Mouse (Mus musculus): ENCODE results near the gene Magi3. TPM values are rescaled to one million over a fixed set of nuclear protein-coding genes. Genes with fewer than 3 reads are reported as not detected.

The Magi3 gene
- polyA plus RNA-seq, 1 experiment from 2014 or later = 5.2 TPM

DNA sequence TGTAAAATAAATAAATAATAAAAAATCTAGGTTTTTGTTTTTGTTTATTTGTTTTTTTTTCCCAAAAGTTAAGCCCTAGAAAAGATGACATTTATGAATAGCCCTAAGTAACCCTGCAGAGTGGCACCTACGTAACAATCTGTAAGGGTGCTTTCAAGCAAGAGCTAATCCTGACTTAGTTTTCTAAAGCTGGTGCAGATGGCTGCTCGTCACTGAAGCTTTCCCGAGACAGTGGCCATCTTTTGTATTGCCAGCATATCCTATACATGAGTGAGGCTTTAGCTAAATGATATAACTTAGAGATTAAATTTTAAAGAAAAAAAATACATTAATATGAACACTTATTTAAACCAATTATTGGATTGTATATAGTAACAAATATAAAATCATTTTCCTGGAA lies 202.2 kb downstream of the Magi3 start:
- ATAC-seq (ENCODE audit: low FRiP score, low read depth) = no peak

DNA sequence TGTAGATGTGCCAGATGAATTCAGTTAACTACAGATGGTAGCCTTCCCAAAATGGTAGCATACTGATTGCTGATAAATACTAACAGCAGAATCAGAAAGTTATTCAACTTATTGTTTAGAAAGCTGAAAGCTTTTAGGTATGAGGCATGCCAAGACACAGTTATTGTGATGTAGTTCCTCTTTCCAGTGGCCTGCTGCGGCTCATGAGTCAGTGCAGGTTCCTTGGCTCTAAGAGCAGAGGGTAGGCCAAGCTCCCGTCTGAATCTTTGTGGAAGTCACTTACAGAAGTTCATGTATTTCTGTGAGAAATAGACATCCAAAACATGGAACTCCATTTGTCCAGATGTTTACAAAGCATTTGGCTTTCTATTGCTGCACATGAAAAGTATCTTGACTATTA lies 208.2 kb downstream of the Magi3 start:
- Histone ChIP-seq H3K9me3 (no peaks in the 10 kb centered on the region), H3K27ac (replicated peaks) (no peak overlapping the region), H3K4me2 (replicated peaks) (no peak overlapping the region), H3K36me3 (peaks cover 36% of the 10 kb centered on the region), H3K9ac (replicated peaks) (no peak overlapping the region), H3K4me3 (no peak overlapping the region), H3K4me1 (no peaks in the 10 kb centered on the region), H3K27me3 (no peaks in the 10 kb centered on the region)
- WGBS = 92% methylated on average over 2 of the region's 2 CpGs
- no peak for ATAC-seq (ENCODE audit: low FRiP score, low read depth)

More for the DNA sequence above, 202.2 kb downstream of the Magi3 start:
- 56% methylated on average over 3 of the region's 3 CpGs for WGBS
- Histone ChIP-seq H3K9ac (replicated peaks) (no peak overlapping the region), H3K27ac (replicated peaks) (no peak overlapping the region), H3K4me2 (replicated peaks) (no peak overlapping the region), H3K36me3 (peaks cover 47% of the 10 kb centered on the region), H3K27me3 (no peaks in the 10 kb centered on the region), H3K9me3 (no peaks in the 10 kb centered on the region), H3K4me1 (no peaks in the 10 kb centered on the region), H3K4me3 (no peak overlapping the region)

DNA sequence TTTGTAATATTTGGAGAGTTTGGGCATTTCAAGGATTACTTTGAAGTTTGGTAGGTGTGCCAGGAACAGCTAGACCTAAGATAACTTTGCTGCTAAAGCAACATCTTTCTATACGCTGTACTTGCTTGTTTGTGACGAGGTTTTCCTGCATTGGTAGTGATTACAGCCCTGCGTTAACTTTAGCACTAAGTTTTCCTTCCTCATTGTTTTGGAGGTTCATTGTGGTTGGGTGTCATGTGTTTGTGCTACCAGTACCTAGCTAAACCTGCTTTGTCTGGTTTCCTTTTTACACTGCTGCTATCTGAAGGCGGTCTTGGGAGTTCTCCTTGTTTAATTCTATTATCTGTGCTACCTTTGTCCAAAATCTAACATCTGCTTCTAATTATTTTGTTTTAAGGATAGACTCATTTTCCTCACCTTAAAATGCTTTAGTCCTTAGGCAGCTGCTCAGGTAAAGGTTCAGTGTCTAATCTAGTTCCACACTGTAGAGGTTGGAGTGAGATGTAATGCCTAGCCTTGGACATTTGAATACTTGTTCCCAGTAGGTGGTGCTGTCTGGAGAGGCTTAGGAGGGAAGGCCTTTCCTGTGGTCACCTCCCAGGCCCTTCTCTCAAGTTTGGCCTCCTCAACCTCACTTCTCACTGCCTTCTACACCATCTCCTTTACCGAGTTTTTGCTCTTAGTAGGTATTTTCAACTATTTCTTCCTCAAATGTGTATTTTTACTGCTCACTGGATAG lies 210.1 kb downstream of the Magi3 start:
- no peaks in the 10 kb centered on the region for H3K27me3 ChIP-seq
- H3K27ac ChIP-seq (replicated peaks) = no peak overlapping the region
- WGBS = 88% methylated on average over 5 of the region's 5 CpGs
- peaks cover 39% of the 10 kb centered on the region for H3K36me3 ChIP-seq
- H3K4me1 ChIP-seq = no peaks in the 10 kb centered on the region
- H3K9me3 ChIP-seq = no peaks in the 10 kb centered on the region
- H3K9ac ChIP-seq (replicated peaks) = no peak overlapping the region
- no peak overlapping the region for H3K4me2 ChIP-seq (replicated peaks)
- H3K4me3 ChIP-seq = no peak overlapping the region
- no peak for ATAC-seq (ENCODE audit: low FRiP score, low read depth)

DNA sequence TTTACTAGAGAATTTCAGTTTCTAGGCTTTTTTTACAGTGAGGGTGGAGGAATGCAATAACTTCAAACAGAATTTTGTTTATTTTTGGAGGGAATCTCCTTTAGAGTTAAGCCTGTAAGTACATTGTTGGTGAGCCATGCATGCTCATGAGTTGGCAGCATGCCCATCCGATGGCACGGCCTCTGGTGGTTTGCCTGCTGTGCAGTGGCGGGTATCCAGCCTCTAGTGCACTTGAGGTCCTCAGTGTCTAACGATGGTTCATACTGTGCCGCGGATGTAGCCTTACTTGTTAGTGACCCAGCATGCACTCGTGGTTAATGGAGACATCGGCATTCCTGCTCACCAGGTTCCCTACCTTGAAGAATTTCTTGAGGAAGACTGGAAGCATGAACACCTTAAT lies 212.7 kb downstream of the Magi3 start:
- Histone ChIP-seq H3K4me1 (no peaks in the 10 kb centered on the region), H3K4me2 (replicated peaks) (no peak overlapping the region), H3K9me3 (no peaks in the 10 kb centered on the region), H3K36me3 (peaks cover 50% of the 10 kb centered on the region), H3K27me3 (no peaks in the 10 kb centered on the region), H3K9ac (replicated peaks) (no peak overlapping the region), H3K27ac (replicated peaks) (no peak overlapping the region), H3K4me3 (no peak overlapping the region)
- no peak for ATAC-seq (ENCODE audit: low FRiP score, low read depth)
- WGBS = 81% methylated on average over 8 of the region's 8 CpGs

DNA sequence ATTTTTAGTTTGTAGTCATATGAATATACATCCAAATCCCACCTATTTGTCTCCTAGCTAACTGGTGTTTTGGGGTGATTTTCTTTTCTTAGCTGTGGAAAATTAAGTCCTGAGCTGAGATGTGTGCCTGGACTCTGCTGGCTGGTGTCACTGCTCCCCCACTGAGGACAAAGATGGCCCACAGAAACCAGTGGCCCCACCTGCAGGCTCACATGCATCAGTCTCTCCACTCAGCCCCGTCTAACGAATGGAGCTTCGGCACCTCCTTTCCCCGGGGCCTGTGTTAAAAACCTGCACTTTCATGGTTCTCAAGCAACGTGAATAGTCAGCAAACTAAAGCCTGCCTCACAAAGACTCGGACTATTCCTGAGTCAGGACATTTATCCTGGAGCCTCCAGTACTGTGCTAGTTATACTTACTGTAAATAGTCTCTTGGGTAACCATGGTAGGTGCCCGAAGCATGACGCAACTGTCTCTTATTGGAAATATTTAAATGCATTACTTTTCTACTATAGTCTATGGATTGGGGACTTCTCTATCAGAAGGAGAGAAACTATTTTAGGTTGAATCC lies 213.2 kb downstream of the Magi3 start:
- no peak for ATAC-seq (ENCODE audit: low FRiP score, low read depth)
- H3K27me3 ChIP-seq = no peaks in the 10 kb centered on the region
- H3K4me3 ChIP-seq = no peak overlapping the region
- H3K27ac ChIP-seq (replicated peaks) = no peak overlapping the region
- H3K9me3 ChIP-seq = no peaks in the 10 kb centered on the region
- no peaks in the 10 kb centered on the region for H3K4me1 ChIP-seq
- WGBS = 86% methylated on average over 8 of the region's 8 CpGs
- H3K36me3 ChIP-seq = peaks cover 53% of the 10 kb centered on the region
- H3K4me2 ChIP-seq (replicated peaks) = no peak overlapping the region
- H3K9ac ChIP-seq (replicated peaks) = no peak overlapping the region

DNA sequence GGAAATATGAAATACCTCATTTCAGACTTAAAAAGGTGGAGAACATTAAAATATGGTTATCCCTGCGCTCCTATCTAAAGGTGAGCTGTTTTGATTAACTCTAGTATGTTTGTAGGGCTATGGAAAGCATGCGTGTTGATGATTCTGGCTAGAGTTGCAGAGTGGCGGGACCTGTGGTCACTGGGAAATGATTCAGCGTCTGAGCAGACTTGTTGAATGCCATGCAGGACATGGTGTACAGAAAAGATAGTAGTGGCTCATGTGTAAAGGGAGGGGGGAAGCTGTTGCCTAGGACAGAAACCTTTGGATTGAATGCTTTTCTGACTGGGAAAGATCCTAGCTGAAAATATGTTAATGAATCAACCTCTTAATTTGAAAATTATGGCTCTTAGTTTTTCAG lies 221.4 kb downstream of the Magi3 start:
- H3K36me3 ChIP-seq = peaks cover 54% of the 10 kb centered on the region
- no peak overlapping the region for H3K4me3 ChIP-seq
- H3K9me3 ChIP-seq = no peaks in the 10 kb centered on the region
- no peak for ATAC-seq (ENCODE audit: low FRiP score, low read depth)
- 92% methylated on average over 4 of the region's 4 CpGs for WGBS
- no peaks in the 10 kb centered on the region for H3K27me3 ChIP-seq
- no peak overlapping the region for H3K9ac ChIP-seq (replicated peaks)
- H3K4me2 ChIP-seq (replicated peaks) = no peak overlapping the region
- H3K4me1 ChIP-seq = no peaks in the 10 kb centered on the region
- H3K27ac ChIP-seq (replicated peaks) = no peak overlapping the region

DNA sequence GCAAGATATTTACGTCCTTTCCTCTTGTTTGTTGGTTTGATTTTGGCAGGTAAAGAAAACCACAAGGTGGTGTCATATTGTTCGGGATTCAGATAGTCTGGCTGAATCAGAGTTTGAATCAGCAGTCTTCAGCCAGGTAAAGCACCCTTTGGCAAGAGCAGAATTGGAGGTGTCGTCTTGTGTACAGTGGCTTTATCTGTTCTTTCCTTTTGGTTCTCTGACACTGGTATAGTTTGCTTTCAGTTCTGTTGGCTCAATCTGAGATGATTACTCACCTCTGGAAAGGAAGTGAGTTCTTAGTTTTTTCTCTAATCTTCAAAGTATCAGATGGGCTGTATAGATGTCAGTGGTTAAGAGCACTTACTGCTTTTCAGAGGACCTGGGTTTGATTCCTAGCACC lies 228.9 kb downstream of the Magi3 start:
- no peak overlapping the region for H3K9ac ChIP-seq (replicated peaks)
- no peak overlapping the region for H3K27ac ChIP-seq (replicated peaks)
- H3K36me3 ChIP-seq = peaks cover 70% of the 10 kb centered on the region
- no peak overlapping the region for H3K4me3 ChIP-seq
- 92% methylated on average over 3 of the region's 3 CpGs for WGBS
- no peaks in the 10 kb centered on the region for H3K27me3 ChIP-seq
- H3K4me2 ChIP-seq (replicated peaks) = no peak overlapping the region
- H3K9me3 ChIP-seq = no peaks in the 10 kb centered on the region
- no peak for ATAC-seq (ENCODE audit: low FRiP score, low read depth)
- H3K4me1 ChIP-seq = no peaks in the 10 kb centered on the region

DNA sequence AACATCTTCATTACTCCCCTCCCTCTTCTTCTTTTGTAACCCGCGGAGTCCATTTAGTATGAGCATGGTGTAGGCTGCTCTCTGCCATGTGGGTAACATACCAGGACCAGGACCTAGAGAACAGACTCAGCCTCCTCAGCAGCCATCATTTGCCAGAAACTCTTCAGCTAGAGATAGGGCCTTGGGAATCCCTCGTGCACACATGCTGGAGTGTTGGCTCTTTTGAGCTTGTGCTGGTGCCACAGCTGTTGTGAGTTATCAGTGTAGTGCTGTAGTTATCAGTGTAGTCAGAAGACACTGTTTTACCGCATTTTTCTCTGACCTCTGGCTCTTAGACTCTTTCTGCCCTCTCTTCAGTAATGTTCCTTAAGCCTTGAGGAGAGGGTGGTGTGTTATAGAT lies 230.8 kb downstream of the Magi3 start:
- H3K9me3 ChIP-seq = no peaks in the 10 kb centered on the region
- 89% methylated on average over 4 of the region's 4 CpGs for WGBS
- H3K9ac ChIP-seq (replicated peaks) = no peak overlapping the region
- no peaks in the 10 kb centered on the region for H3K4me1 ChIP-seq
- no peaks in the 10 kb centered on the region for H3K27me3 ChIP-seq
- H3K4me2 ChIP-seq (replicated peaks) = no peak overlapping the region
- H3K36me3 ChIP-seq = peaks cover 69% of the 10 kb centered on the region
- no peak overlapping the region for H3K4me3 ChIP-seq
- no peak overlapping the region for H3K27ac ChIP-seq (replicated peaks)
- ATAC-seq (ENCODE audit: low FRiP score, low read depth) = no peak

DNA sequence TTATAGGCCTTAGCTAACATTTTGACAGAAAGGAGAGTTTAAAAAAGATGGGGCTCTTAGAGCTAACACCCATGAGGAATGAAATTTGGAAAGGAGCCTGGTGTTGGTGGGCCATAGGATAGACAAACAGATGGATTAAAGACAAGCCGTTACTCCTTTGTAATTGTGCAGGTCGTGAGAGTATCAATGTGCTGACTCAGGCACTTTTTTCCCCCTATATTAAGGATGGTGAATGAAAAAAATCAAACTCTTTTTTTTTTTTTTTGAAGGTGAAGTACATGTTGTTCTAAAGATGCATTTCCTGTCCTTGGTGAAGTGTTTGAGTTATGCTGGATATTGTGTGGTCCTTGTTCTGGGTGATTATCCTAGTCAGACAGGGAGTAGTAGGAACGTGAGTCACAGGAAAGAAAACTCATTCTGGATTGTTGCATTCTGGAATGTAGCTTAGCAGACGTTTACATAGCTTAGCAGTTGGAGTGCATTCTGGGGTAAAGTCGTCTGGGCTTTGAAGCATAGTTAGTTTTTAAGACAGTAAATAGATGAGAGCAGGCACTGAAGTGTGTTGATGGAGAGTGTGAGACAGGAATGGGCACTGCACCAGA lies 232.2 kb downstream of the Magi3 start:
- Histone ChIP-seq H3K9ac (replicated peaks) (no peak overlapping the region), H3K4me3 (no peak overlapping the region), H3K27me3 (no peaks in the 10 kb centered on the region), H3K36me3 (peaks cover 70% of the 10 kb centered on the region), H3K4me1 (no peaks in the 10 kb centered on the region), H3K9me3 (no peaks in the 10 kb centered on the region), H3K4me2 (replicated peaks) (no peak overlapping the region), H3K27ac (replicated peaks) (no peak overlapping the region)
- WGBS = 63% methylated on average over 5 of the region's 5 CpGs
- no peak for ATAC-seq (ENCODE audit: low FRiP score, low read depth)

DNA sequence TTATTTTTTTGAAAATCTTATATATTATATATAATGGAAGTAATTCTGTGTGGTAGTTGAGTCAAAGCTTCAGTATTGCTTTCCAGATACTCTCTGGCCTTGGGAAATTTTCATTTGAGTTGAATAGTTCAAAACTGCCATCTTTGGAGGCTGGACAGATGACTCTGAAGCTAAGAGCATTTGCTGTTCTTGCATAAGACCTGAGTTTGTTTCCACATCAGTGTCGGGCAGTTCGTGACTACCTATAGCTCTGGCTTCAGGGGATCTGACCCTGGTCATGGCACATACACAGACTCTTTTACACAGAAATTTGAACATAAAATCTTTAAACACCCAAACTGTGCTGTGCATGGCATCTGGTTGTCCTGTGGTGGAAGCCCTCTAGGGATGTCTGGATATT lies 235.0 kb downstream of the Magi3 start:
- peaks cover 49% of the 10 kb centered on the region for H3K36me3 ChIP-seq
- 95% methylated on average over 2 of the region's 2 CpGs for WGBS
- H3K9me3 ChIP-seq = no peaks in the 10 kb centered on the region
- no peak for ATAC-seq (ENCODE audit: low FRiP score, low read depth)
- H3K27me3 ChIP-seq = no peaks in the 10 kb centered on the region
- no peak overlapping the region for H3K4me3 ChIP-seq
- H3K9ac ChIP-seq (replicated peaks) = no peak overlapping the region
- H3K27ac ChIP-seq (replicated peaks) = no peak overlapping the region
- H3K4me2 ChIP-seq (replicated peaks) = no peak overlapping the region
- no peaks in the 10 kb centered on the region for H3K4me1 ChIP-seq

DNA sequence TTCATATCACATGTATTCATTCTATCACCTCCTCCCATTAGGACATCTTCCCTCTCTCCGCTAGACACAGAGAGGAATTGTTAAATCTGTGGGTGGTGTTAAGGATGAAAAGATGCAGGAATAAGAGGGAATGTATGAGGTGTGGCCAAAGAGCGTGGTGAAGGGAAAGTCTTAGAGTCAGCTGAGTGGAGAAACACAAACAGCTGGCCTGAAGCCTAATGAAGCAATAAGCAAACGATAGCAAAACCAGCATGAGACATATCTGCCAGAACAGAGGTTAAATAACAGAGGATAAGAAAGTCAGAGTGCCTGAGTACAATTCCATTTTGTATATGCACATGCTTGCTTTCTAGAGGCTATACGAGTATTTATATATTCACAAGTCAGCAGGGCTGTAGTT lies 235.6 kb downstream of the Magi3 start:
- peaks cover 48% of the 10 kb centered on the region for H3K36me3 ChIP-seq
- H3K27ac ChIP-seq (replicated peaks) = no peak overlapping the region
- ATAC-seq (ENCODE audit: low FRiP score, low read depth) = no peak
- no peak overlapping the region for H3K9ac ChIP-seq (replicated peaks)
- H3K9me3 ChIP-seq = no peaks in the 10 kb centered on the region
- 80% methylated on average over 4 of the region's 4 CpGs for WGBS
- H3K4me3 ChIP-seq = no peak overlapping the region
- no peaks in the 10 kb centered on the region for H3K4me1 ChIP-seq
- no peaks in the 10 kb centered on the region for H3K27me3 ChIP-seq
- no peak overlapping the region for H3K4me2 ChIP-seq (replicated peaks)

DNA sequence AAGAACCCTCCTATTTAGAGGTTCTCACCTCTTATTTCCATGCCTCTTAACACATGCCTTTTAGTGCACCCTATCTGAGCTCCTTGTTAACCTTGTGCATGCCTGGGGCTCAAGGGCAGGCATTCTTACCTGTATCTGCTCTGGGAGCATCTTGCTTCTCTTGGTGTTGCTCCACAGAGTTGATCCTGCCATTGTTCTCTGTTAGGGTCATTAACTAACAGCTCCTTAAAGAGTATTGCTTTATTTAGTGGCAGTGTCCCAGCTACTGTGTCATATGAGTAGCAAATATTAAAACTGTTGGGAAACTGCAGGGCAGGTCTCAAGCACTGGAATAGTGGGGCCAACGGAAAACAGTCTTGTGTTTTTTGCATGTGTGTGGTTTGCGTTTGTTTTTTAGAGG lies 249.0 kb downstream of the Magi3 start:
- 93% methylated on average over 2 of the region's 2 CpGs for WGBS
- ATAC-seq (ENCODE audit: low FRiP score, low read depth) = no peak
- Histone ChIP-seq H3K27me3 (no peaks in the 10 kb centered on the region), H3K27ac (replicated peaks) (no peak overlapping the region), H3K4me2 (replicated peaks) (no peak overlapping the region), H3K4me3 (no peak overlapping the region), H3K36me3 (peaks cover 26% of the 10 kb centered on the region; the same call in 1 of the 2 replicates), H3K9me3 (no peaks in the 10 kb centered on the region), H3K9ac (replicated peaks) (no peak overlapping the region), H3K4me1 (peaks cover 15% of the 10 kb centered on the region)

Measured in midbrain, embryonic 12.5 days (tissue).